Mouse (Mus musculus) gastrocnemius, postnatal 14 days (tissue): ENCODE measurements around the gene Atp6v1g2. TPM values are rescaled to one million over a fixed set of nuclear protein-coding genes. Genes with fewer than 3 reads are reported as not detected.

Source experiments
- DNase-seq: peaks from one replicate; pipeline ENCODE4 v3.0.0; 2021; ENCODE audit warnings: mixed read lengths
- intact Hi-C: fragments of 180-260 bp; cut with DNase I; formaldehyde crosslinking; loops from one replicate; pipeline ENCODE4 v1.15.1; 2025; ENCODE audit warnings: low total_unique reads
- long read RNA-seq, 2 experiments: library from polyadenylated mRNA; stranded (forward); transcript quantifications; one replicate each; pipeline ENCODE4 v2.0.0; 2021
- total RNA-seq, 2 experiments: library from RNA; stranded (reverse); gene quantifications; 2 replicates each; pipeline ENCODE4 v1.2.3; 2021

Atp6v1g2 gene
- total RNA-seq, result 1 to 10 TPM; 2.3 to 2.7 TPM
- long read RNA-seq, experiment 1, partial matches to known transcripts, result 2 of 8 reads
- long read RNA-seq, experiment 1, other reads (novel, unspliced or antisense), result 3 of 8 reads
- long read RNA-seq, experiment 2, result 0 reads

GRCm38 (mm10) chr17:35233114-35233980, at the start of gene Atp6v1g2:
Gene Atp6v1g2 (plus strand): TSS chr17:35233660.
- intact Hi-C loops, result loop anchor here (2.0 kb wide), 1 partner anchor 55 kb away; no protein-coding TSS in a partner anchor
- DNase-seq, result no peak

DNA sequence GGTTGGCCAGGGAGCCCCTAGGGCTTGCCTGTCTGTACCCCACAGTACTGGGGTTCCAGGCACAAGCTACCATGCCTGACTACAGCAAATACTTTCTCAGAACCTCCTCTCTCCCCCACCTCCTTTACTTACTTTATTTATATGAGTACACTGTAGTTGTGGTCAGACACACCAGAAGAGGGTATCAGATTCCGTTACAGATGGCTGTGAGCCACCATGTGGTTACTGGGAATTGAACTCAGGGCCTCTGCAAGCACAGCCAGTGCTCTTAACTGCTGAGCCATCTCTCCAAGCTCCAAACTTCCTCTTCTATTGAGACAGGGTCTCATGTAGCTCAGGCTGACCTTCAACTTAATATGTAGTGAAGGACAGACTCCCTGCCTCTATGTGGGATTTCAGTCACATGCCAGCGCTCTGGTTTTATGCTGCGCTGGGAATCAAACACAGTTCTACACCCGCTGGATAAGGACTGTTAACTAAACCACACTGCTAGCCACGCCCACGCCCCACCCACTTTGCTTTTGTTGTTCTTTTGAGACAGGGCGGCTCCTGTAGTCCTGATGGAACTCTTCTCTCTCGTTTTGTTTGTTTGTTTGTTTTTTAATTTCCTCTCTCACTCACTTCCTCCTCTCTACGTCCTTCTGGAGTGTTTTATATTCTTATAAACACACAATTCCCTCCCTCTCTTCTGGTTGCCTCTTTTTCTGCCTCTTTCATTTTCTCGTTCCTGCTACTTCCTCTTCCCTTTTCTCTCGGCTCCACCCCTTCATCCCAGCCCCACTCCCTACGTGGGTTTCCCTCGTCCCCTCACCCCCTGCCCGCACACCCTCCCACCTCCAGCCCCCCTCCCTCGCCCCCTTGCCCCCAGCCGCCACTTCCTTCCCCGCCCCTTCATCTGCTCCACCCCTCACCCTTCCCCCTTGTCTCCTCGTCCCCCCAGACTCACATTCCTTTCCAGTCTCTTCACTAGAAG, 47.5 kb upstream of the Atp6v1g2 start:
- intact Hi-C loops, result no loop called here
- peak; percentile 74 for DNase-seq

DNA sequence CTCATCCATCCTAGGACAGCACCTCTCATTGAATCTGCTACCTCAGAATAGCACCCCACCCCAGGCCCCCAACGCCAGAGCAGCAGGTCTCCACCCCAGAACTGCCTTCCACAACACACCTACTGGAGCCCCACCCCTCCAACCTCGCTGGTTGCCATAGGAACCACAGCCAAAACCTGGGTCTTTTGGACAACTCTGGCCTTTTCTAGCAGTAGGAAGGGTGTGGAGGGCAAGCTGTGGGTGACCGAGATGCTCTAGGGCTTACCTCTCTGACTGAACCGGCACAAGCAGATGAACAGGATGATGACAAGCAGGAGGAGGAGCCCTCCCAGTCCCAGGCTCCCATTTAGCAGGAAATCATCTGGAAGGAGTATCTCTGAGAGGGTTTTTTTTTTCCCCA, 46.8 kb upstream of the Atp6v1g2 start:
- DNase-seq, result no peak
- intact Hi-C loops, result no loop called here

- intact Hi-C loops, result no loop called here
Measured at GRCm38 (mm10) chr17:35187345-35187744, 46.1 kb upstream of the Atp6v1g2 start.

DNA sequence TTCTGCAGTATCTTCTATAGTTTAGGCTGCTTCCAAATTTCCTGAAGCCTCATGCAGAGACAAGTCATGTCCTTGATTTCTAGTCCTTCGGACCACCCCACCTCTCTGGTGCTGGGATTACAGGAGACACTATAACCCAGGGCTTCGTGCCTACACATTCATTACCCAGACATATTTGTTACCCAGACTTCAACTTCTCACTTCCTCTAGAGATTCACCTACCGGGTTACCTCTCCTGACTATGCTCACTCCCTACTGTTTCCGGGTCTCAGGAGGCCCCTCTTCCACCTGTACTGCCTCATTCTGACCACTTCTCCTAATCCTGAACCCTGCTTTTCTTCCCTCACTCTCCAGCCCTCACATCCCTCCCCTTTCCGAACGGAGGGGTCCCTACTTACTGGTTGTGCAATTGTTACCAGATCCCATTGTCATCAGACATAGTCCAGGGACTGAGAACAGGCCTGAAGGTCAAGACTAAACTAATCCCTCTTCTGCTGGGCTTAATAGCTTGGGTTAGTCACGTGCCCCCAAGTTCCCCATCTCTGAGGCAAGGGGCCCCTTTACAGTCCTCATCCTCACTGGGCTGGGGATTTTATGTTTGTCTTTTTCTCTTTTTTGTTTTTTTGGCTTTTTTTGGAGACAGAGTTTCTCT, 45.4 kb upstream of the Atp6v1g2 start, which contains the start of gene Lst1:
TSS of gene Lst1 (minus strand) at position 481 of the 652 bp plus-strand sequence.
- no peak for DNase-seq
- intact Hi-C loops, result no loop called here

More at GRCm38 (mm10) chr17:35187345-35187744, 46.1 kb upstream of the Atp6v1g2 start:
- DNase-seq, result no peak

GRCm38 (mm10) chr17:35189186-35189585, 44.3 kb upstream of the Atp6v1g2 start:
- no peak for DNase-seq
- intact Hi-C loops, result no loop called here

DNA sequence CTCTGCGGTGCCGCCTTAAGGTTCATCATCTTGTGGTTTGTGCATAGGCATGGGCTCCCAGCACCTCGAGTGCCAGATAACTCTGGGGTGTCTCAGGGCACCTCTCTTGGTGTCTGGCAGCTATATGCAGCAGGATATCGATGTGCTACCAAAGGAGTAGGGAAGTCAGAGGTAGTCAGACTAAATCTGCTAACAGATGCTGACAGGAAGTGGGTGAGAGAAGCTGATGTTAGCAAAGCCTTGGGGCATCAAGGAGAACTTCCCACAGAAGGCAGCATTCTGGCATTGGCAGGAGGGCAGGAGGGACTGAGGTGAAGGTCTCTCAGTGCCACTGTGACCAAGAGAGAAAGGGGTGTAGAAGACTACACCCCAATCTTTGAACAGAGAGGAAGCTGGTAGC, 43.4 kb upstream of the Atp6v1g2 start:
- intact Hi-C loops, result no loop called here
- no peak for DNase-seq

DNA sequence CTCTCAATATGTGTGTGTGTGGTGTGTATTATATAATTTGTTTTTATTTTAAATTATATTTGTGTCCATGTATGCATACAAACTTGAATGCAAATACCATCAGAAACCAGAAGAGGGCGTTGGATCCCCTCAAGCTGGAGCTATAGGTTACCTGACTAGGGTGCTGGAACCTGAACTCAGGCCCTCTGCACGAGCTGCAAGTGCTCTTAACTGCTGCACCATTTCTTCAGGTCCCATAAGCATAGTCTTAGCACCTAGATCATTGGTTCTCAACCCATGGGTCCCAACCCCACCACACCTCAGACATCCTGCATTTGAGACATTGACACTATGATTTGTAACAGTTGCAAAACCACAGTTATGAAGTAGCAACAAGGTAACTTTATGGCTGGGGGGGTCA, 41.7 kb upstream of the Atp6v1g2 start:
- intact Hi-C loops, result no loop called here

DNA sequence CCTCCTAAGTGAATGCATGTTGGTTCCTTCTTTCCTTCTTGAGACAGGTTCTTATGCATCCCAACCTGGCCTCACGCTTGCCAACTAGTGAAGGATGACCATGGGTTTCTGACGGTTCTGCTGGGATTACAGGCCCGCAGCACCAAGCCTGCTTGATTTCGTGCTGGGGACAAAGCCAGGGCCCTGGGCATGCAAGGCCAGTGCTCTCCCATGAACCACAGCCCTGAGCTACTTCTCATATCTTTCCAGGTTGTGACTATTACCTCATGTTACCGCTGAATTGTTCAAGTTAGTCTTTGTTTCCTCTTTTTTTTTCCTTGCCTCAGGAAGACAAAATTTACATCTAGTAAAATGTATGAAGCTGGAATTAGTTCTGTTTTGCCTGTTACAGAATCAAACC, 40.5 kb upstream of the Atp6v1g2 start:
- intact Hi-C loops, result no loop called here
- DNase-seq, result no peak

More for the DNA sequence above, 41.7 kb upstream of the Atp6v1g2 start:
- DNase-seq, result no peak

DNA sequence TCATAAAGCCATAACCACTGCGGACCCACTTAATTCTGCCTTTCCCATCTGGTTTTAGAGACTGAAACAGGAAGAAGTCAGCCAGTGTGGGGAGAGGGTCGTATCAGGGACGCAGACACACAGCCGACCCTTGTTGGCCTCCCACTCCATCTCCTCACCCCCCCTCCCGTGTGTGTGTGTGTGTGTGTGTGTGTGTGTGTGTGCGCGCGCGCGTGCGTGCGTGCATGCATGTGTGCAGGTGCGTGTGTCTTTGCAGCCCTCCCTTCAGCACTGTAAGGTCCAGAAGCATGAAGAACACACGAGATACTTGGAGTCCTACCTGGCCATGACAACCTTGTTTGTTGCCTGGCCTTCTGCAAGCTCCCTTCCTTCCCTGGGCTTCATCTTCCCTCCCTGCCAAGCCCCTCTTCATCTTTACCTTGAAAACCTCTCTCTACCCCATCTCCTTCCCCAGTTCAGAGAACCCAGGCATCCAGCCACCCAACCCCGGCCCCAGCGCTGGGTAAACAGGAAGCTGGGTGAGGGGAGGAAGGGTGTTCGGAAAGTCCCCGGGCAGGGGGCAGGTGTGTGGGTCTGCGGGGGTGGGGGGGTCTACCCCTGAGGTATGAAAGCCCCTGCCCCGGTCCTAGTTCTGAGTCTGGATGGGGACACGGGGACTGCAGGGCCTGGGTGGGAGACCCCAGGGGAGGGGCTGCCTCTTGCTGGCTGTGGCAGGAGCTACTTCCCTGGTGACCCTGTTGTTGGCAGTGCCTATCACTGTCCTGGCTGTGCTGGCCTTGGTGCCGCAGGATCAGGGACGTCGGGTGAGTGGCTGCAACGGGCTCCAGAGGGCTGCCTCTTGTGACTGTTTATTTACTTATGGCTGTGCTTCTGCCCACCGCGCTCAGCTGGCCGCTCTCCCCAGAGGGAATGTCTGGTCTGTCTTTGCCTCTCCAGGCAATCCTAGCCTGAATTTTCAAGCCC, 39.3 kb upstream of the Atp6v1g2 start, which contains the start of gene Ltb:
TSS of gene Ltb (plus strand) at position 559 of the 963 bp plus-strand sequence.
- intact Hi-C loops, result no loop called here
- no peak for DNase-seq

DNA sequence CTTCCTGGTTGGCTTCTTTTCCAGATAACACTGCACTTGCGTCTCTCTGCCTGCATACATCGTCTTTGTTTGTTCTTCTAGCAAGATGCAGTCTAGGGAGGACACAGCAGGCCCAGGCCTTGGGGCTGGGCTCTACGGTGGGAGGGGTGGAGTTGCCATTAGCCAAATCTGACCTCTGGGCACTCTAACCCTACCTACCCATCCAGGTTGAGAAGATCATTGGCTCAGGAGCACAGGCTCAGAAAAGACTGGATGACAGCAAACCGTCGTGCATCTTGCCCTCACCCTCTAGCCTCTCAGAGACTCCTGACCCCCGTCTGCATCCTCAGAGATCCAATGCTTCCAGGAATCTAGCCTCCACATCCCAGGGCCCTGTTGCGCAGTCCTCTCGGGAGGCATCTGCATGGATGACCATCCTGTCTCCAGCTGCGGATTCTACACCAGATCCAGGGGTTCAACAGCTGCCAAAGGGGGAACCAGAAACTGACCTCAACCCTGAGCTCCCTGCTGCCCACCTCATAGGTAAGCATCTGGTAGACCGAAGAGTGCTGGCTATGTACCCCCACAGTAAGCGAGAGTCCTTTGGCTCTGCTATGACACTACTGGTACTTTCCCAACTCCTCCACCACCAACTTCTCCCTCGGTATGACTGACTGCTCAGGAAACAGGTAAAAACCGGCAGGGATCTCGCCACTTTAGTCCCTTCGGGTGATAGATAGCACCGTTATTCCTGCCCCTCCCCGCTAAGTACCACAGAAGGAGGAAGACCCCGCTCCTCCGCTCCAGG, 38.4 kb upstream of the Atp6v1g2 start:
- intact Hi-C loops, result no loop called here
- no peak for DNase-seq

GRCm38 (mm10) chr17:35195631-35196320, 37.7 kb upstream of the Atp6v1g2 start:
- intact Hi-C loops, result no loop called here
- peak; percentile 88 for DNase-seq

DNA sequence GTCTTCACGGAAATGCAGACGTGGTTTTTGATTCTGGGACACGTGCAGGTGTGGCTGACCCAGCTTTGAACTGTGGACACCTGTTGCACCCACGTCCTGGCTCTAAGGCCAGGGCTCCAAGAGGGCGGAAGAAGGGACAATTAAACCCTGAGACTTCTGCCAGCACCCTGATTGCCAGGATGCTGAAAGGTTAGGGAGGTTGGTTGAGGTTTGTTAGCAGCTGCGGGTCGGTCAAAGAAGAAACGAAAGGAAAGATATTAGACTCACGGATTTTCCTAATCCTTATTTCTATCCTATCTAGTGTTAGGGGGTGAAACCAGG, 37.2 kb upstream of the Atp6v1g2 start:
- intact Hi-C loops, result no loop called here

GRCm38 (mm10) chr17:35197126-35197525, 36.3 kb upstream of the Atp6v1g2 start:
- intact Hi-C loops, result no loop called here
- DNase-seq, result no peak

More for the DNA sequence above, 37.2 kb upstream of the Atp6v1g2 start:
- DNase-seq, result no peak

- intact Hi-C loops, result no loop called here
- no peak for DNase-seq
Measured at GRCm38 (mm10) chr17:35198029-35198428, 35.4 kb upstream of the Atp6v1g2 start.

- intact Hi-C loops, result no loop called here
- DNase-seq, result no peak
Measured at GRCm38 (mm10) chr17:35198946-35199345, 34.5 kb upstream of the Atp6v1g2 start.

DNA sequence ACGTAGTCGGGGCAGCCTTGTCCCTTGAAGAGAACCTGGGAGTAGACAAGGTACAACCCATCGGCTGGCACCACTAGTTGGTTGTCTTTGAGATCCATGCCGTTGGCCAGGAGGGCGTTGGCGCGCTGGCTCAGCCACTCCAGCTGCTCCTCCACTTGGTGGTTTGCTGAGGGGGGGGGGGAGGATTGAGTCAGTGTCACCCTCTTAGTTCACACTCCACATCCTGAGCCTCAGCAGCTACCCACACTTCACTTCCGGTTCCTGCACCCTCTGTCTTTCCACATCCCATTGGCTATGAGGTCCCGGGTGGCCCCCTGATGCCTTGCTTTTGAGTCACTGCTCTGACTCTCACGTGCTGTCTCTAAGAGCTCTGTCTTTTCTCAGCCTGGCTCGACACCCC, 33.1 kb upstream of the Atp6v1g2 start:
- peak; percentile 24 for DNase-seq
- intact Hi-C loops, result no loop called here
